ENCODE assay signal across 8 mouse cellular contexts in the genomic region with DNA sequence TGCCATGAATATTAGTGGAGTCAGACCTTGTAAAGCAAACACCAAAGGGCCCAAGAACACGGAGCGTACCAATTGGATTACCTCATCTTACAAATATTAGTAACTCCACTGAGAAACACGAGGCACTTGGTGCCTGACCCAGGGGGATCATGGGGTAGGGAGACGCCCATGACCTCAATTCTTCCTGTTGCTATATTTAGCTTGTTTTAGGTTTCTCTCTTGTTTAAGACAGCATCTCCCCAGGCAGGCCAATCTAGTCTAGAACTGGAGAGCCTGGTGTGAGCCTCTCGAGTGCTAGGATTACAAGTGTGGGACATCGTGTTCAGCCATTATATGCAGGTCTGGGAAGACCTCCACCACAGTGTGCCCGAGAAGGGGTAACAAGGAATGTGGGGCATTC. TPM values are rescaled to one million over a fixed set of nuclear protein-coding genes. Genes with fewer than 3 reads are reported as not detected.
A peak's percentile ranks its signal among the peaks of the same experiment; 100 is the strongest.
DNase-seq lines count a peak whose midpoint lies in the region; ATAC-seq and TF ChIP-seq lines count a peak whose summit lies in the region.

No protein-coding gene starts in this region.

- no peaks in the 10 kb centered on the region for H3K27me3 ChIP-seq in C2C12 (ENCODE audit: control insufficient read depth, insufficient read depth, insufficient read length)
- H3K27me3 ChIP-seq in forebrain, embryonic 10.5 days (ENCODE audit: poor library complexity, severe bottlenecking) = peaks cover 9% of the 10 kb centered on the region
- H3K27me3 ChIP-seq in limb, embryonic 14.5 days (ENCODE audit: control insufficient read depth, insufficient read depth, low read length) = no peaks in the 10 kb centered on the region
- H3K27me3 ChIP-seq in neural tube, embryonic 13.5 days = peaks cover 16% of the 10 kb centered on the region

- H3ac ChIP-seq in C2C12 (ENCODE audit: control insufficient read depth, insufficient read length, low read depth) = peak overlapping the region; percentile 59

- peaks cover 15% of the 10 kb centered on the region for H3K4me1 ChIP-seq in forebrain, embryonic 10.5 days
- peaks cover 14% of the 10 kb centered on the region for H3K4me1 ChIP-seq in limb, embryonic 14.5 days (ENCODE audit: control insufficient read depth, insufficient read depth, low read length)
- H3K4me1 ChIP-seq in neural tube, embryonic 13.5 days (replicated peaks) = peaks cover 22% of the 10 kb centered on the region

- intact Hi-C loops in gastrocnemius, adult 2 months (cut with DNase I) = loop anchor here (2.0 to 10.0 kb wide), 3 partner anchors 55 to 415 kb away; a partner anchor contains a TSS
- intact Hi-C loops in gastrocnemius, postnatal 14 days (cut with DNase I; ENCODE audit: low total_unique reads) = no loop called here
- intact Hi-C loops in left cerebral cortex, postnatal 14 days (cut with DNase I) = loop anchor here (10.0 kb wide), 1 partner anchor 185 kb away; no protein-coding TSS in a partner anchor

- peak overlapping the region; percentile 96 for H3K27ac ChIP-seq in gastrocnemius, adult 2 months
- H3K27ac ChIP-seq in forebrain, embryonic 10.5 days = 0 out of 2 replicates have a peak overlapping the region, but pooled peaks have one; percentile 48
- H3K27ac ChIP-seq in limb, embryonic 14.5 days (replicated peaks; ENCODE audit: low read depth, low read length) = no peak overlapping the region
- H3K27ac ChIP-seq in neural tube, embryonic 13.5 days (replicated peaks) = no peak overlapping the region

- H3K36me3 ChIP-seq in C2C12 (ENCODE audit: control insufficient read depth, insufficient read depth) = peaks cover 31% of the 10 kb centered on the region
- H3K36me3 ChIP-seq in forebrain, embryonic 10.5 days (replicated peaks) = peaks cover 43% of the 10 kb centered on the region
- H3K36me3 ChIP-seq in limb, embryonic 14.5 days (ENCODE audit: control insufficient read depth, insufficient read depth, low read length) = peaks cover 28% of the 10 kb centered on the region
- H3K36me3 ChIP-seq in neural tube, embryonic 13.5 days = peaks cover 29% of the 10 kb centered on the region

- no peak for TF ChIP-seq CTCF in gastrocnemius, adult 2 months (IDR thresholded peaks at IDR 0.05)
- no peak for TF ChIP-seq CTCF in C2C12 (IDR thresholded peaks at IDR 0.05; ENCODE audit: control insufficient read depth, insufficient read depth, insufficient read length)

- peaks cover 34% of the 10 kb centered on the region for H3K79me3 ChIP-seq in C2C12 (ENCODE audit: low read depth)

- TF ChIP-seq POLR2A in limb, embryonic 14.5 days (IDR thresholded peaks at IDR 0.05; ENCODE audit: borderline replicate concordance, extremely low read depth, insufficient read depth, insufficient read length) = no peak

- 64% methylated on average over 7 of the region's 7 CpGs for WGBS in forebrain, embryonic 10.5 days
- WGBS in limb, embryonic 14.5 days = 52% methylated on average over 7 of the region's 7 CpGs
- 64% methylated on average over 7 of the region's 7 CpGs for WGBS in neural tube, embryonic 13.5 days

- ATAC-seq in limb, embryonic 14.5 days (ENCODE audit: low FRiP score, low read depth) = no peak
- ATAC-seq in neural tube, embryonic 13.5 days (ENCODE audit: low read depth) = no peak

- H3K4me2 ChIP-seq in limb, embryonic 14.5 days (replicated peaks; ENCODE audit: low read depth, low read length, severe bottlenecking) = peak overlapping the region; percentile 89
- H3K4me2 ChIP-seq in neural tube, embryonic 13.5 days = peak overlapping the region; percentile 86

- no peaks in the 10 kb centered on the region for H3K9me3 ChIP-seq in forebrain, embryonic 10.5 days
- H3K9me3 ChIP-seq in limb, embryonic 14.5 days (ENCODE audit: control insufficient read depth, low read length) = no peaks in the 10 kb centered on the region
- H3K9me3 ChIP-seq in neural tube, embryonic 13.5 days = no peaks in the 10 kb centered on the region

- peak overlapping the region; percentile 82 for H3K9ac ChIP-seq in limb, embryonic 14.5 days (ENCODE audit: low read depth, low read length, severe bottlenecking)
- H3K9ac ChIP-seq in neural tube, embryonic 13.5 days = peak overlapping the region; percentile 95

- DNase-seq in gastrocnemius, adult 2 months = peak; percentile 47
- no peak for DNase-seq in gastrocnemius, postnatal 14 days
- no peak for DNase-seq in forebrain, embryonic 10.5 days (ENCODE audit: extremely low spot score, low spot score)
- no peak for DNase-seq in limb, embryonic 14.5 days (ENCODE audit: low spot score)
- DNase-seq in left cerebral cortex, postnatal 14 days (ENCODE audit: low spot score in 2 of 2) = no peak
- DNase-seq in right cerebral cortex, postnatal 25 days = no peak

- H3K4me3 ChIP-seq in gastrocnemius, adult 2 months = peak overlapping the region; percentile 74
- H3K4me3 ChIP-seq in C2C12 (ENCODE audit: insufficient read depth, poor library complexity, severe bottlenecking) = peak overlapping the region; percentile 69
- H3K4me3 ChIP-seq in forebrain, embryonic 10.5 days = peak overlapping the region; percentile 89
- peak overlapping the region; percentile 90 for H3K4me3 ChIP-seq in limb, embryonic 14.5 days (replicated peaks; ENCODE audit: low read length)
- H3K4me3 ChIP-seq in neural tube, embryonic 13.5 days = peak overlapping the region; percentile 77

- H3K79me2 ChIP-seq in C2C12 (ENCODE audit: control insufficient read depth, insufficient read depth) = peaks cover 48% of the 10 kb centered on the region

TF ChIP-seq in C2C12, 6 proteins besides CTCF, POLR2A, EP300 and RAD21:
- TF ChIP-seq CEBPB (IDR thresholded peaks at IDR 0.05; ENCODE audit: low read depth) (no peak), MYOD1 (IDR thresholded peaks at IDR 0.05; ENCODE audit: control insufficient read depth, insufficient read length, low read depth) (no peak), MYOG (IDR thresholded peaks at IDR 0.05; ENCODE audit: control insufficient read depth, extremely low read depth, insufficient read length) (no peak), MAX (IDR thresholded peaks at IDR 0.05) (peak; percentile 38), FOSL1 (IDR thresholded peaks at IDR 0.05; ENCODE audit: insufficient read depth, low read length, poor library complexity, severe bottlenecking) (no peak), USF1 (IDR thresholded peaks at IDR 0.05; ENCODE audit: low read depth) (no peak)

RNA-seq across cellular contexts. Expression of a gene that starts 1.2 kb away (rescaled TPM):
- total RNA-seq in gastrocnemius, adult 2 months (2021) = 100 to 1,000 TPM; 142 to 228 TPM
- 100 to 1,000 TPM; 171 to 188 TPM for total RNA-seq in gastrocnemius, postnatal 14 days (2021)
- polyA plus RNA-seq in C2C12 (2012; fragmentation: generic; extraction: Trizol) = 388 TPM
- 290 and 304 TPM in 2 replicates for polyA plus RNA-seq in forebrain, embryonic 10.5 days (2016; fragmentation: Nextera tagmentation; extraction: Ambion mirVana)
- 216 and 233 TPM in 2 replicates for polyA plus RNA-seq in limb, embryonic 14.5 days (2012; rRNA removed)
- 264 and 268 TPM in 2 replicates for polyA plus RNA-seq in limb, embryonic 14.5 days (2014; fragmentation: Nextera tagmentation; extraction: Ambion mirVana)
- polyA plus RNA-seq in neural tube, embryonic 13.5 days (2015; fragmentation: Nextera tagmentation; extraction: Ambion mirVana) = 310 and 326 TPM in 2 replicates
- total RNA-seq in left cerebral cortex, postnatal 14 days (2021) = 100 to 1,000 TPM; 161 to 165 TPM

RNA-seq across cellular contexts. Expression of a gene that starts 9.1 kb away (rescaled TPM):
- 1 to 10 TPM; 1.0 to 1.6 TPM for total RNA-seq in gastrocnemius, adult 2 months (2021)
- total RNA-seq in gastrocnemius, postnatal 14 days (2021) = 1 to 10 TPM in 1 of 2 experiments, under 1 TPM in 1; 0.78 to 1.8 TPM
- 3.1 TPM for polyA plus RNA-seq in C2C12 (2012; fragmentation: generic; extraction: Trizol)
- 4.4 and 5.4 TPM in 2 replicates for polyA plus RNA-seq in forebrain, embryonic 10.5 days (2016; fragmentation: Nextera tagmentation; extraction: Ambion mirVana)
- polyA plus RNA-seq in limb, embryonic 14.5 days (2012; rRNA removed) = 14.2 and 19.4 TPM in 2 replicates
- 3.5 and 4.2 TPM in 2 replicates for polyA plus RNA-seq in limb, embryonic 14.5 days (2014; fragmentation: Nextera tagmentation; extraction: Ambion mirVana)
- polyA plus RNA-seq in neural tube, embryonic 13.5 days (2015; fragmentation: Nextera tagmentation; extraction: Ambion mirVana) = 9.4 and 9.7 TPM in 2 replicates
- 10 to 100 TPM; 45.7 to 48.0 TPM for total RNA-seq in left cerebral cortex, postnatal 14 days (2021)

RNA-seq across cellular contexts. Expression of a gene that starts 9.3 kb away (rescaled TPM):
- total RNA-seq in gastrocnemius, adult 2 months (2021) = under 1 TPM; 0.14 to 0.20 TPM
- under 1 TPM; 0.35 to 0.38 TPM for total RNA-seq in gastrocnemius, postnatal 14 days (2021)
- 0.82 TPM for polyA plus RNA-seq in C2C12 (2012; fragmentation: generic; extraction: Trizol)
- polyA plus RNA-seq in forebrain, embryonic 10.5 days (2016; fragmentation: Nextera tagmentation; extraction: Ambion mirVana) = 0.69 and 1.1 TPM in 2 replicates
- polyA plus RNA-seq in limb, embryonic 14.5 days (2012; rRNA removed) = 0.91 and 1.4 TPM in 2 replicates
- polyA plus RNA-seq in limb, embryonic 14.5 days (2014; fragmentation: Nextera tagmentation; extraction: Ambion mirVana) = 0.45 and 0.54 TPM in 2 replicates
- polyA plus RNA-seq in neural tube, embryonic 13.5 days (2015; fragmentation: Nextera tagmentation; extraction: Ambion mirVana) = 0.67 and 0.73 TPM in 2 replicates
- total RNA-seq in left cerebral cortex, postnatal 14 days (2021) = 1 to 10 TPM in 1 of 2 experiments, under 1 TPM in 1; 0.92 to 1.2 TPM

RNA-seq across cellular contexts. Expression of a gene that starts 23.3 kb away (rescaled TPM):
- 10 to 100 TPM; 10.2 to 11.5 TPM for total RNA-seq in gastrocnemius, adult 2 months (2021)
- total RNA-seq in gastrocnemius, postnatal 14 days (2021) = 10 to 100 TPM; 12.3 to 13.0 TPM
- 7.7 TPM for polyA plus RNA-seq in C2C12 (2012; fragmentation: generic; extraction: Trizol)
- 11.5 and 11.7 TPM in 2 replicates for polyA plus RNA-seq in forebrain, embryonic 10.5 days (2016; fragmentation: Nextera tagmentation; extraction: Ambion mirVana)
- 18.9 and 22.7 TPM in 2 replicates for polyA plus RNA-seq in limb, embryonic 14.5 days (2012; rRNA removed)
- polyA plus RNA-seq in limb, embryonic 14.5 days (2014; fragmentation: Nextera tagmentation; extraction: Ambion mirVana) = 15.7 and 17.1 TPM in 2 replicates
- polyA plus RNA-seq in neural tube, embryonic 13.5 days (2015; fragmentation: Nextera tagmentation; extraction: Ambion mirVana) = 29.4 and 39.3 TPM in 2 replicates
- 10 to 100 TPM; 32.7 to 37.5 TPM for total RNA-seq in left cerebral cortex, postnatal 14 days (2021)

RNA-seq across cellular contexts. Expression of a gene that starts 34.5 kb away (rescaled TPM):
- under 1 TPM; 0.08 to 0.23 TPM for total RNA-seq in gastrocnemius, adult 2 months (2021)
- under 1 TPM in 1 of 2 experiments, not detected in 1; 0.25 TPM for total RNA-seq in gastrocnemius, postnatal 14 days (2021)
- not detected for polyA plus RNA-seq in C2C12 (2012; fragmentation: generic; extraction: Trizol)
- polyA plus RNA-seq in forebrain, embryonic 10.5 days (2016; fragmentation: Nextera tagmentation; extraction: Ambion mirVana) = 0.33 and 0.38 TPM in 2 replicates
- polyA plus RNA-seq in limb, embryonic 14.5 days (2012; rRNA removed) = 3.1 and 3.4 TPM in 2 replicates
- polyA plus RNA-seq in limb, embryonic 14.5 days (2014; fragmentation: Nextera tagmentation; extraction: Ambion mirVana) = 0.84 and 0.87 TPM in 2 replicates
- polyA plus RNA-seq in neural tube, embryonic 13.5 days (2015; fragmentation: Nextera tagmentation; extraction: Ambion mirVana) = 1.4 and 1.9 TPM in 2 replicates
- 1 to 10 TPM; 1.3 to 1.5 TPM for total RNA-seq in left cerebral cortex, postnatal 14 days (2021)

Comparison
In these comparisons a context has a peak if more than half of its experiments do, and no peak if none do; other contexts are left out.
1. H3K27ac ChIP-seq: peak in gastrocnemius, adult 2 months (single experiment) and forebrain, embryonic 10.5 days (single experiment); none in limb, embryonic 14.5 days (single experiment) and neural tube, embryonic 13.5 days (single experiment).
2. Peak in every context shown above with its lines, with median percentiles within 50 percentile points of each other: H3K4me3 ChIP-seq.